Mouse (Mus musculus) liver, embryonic 12.5 days (tissue): ENCODE measurements at regions not wholly inside any gene's neighbourhood (a gene's known extent, or its start where the extent isn't known, plus 50 kb on each side); places are given as distances from the start of the nearest gene placed in this dataset.

Experiments used
- ATAC-seq: fragments of 200-750 bp; cut with Nextera tagmentation; 2 replicates; pipeline ENCODE4 v1.8.0; 2017; ENCODE audit warnings: moderate number of reproducible peaks, mild to moderate bottlenecking, moderate library complexity
- H3K27ac ChIP-seq: fragments of 300-500 bp; sonication (generic); 2 replicates; pipeline ENCODE4 v1.5.1; 2016; ENCODE audit warnings: mild to moderate bottlenecking
- H3K27me3 ChIP-seq: fragments of 300-500 bp; sonication (generic); replicated peaks from 2 replicates; pipeline ENCODE4 v1.6.1; 2016; ENCODE audit warnings: mild to moderate bottlenecking, moderate library complexity
- H3K36me3 ChIP-seq: fragments of 300-500 bp; sonication (generic); 2 replicates; pipeline ENCODE4 v1.6.1; 2016; ENCODE audit warnings: mild to moderate bottlenecking, moderate library complexity
- H3K4me1 ChIP-seq: fragments of 300-500 bp; sonication (generic); 2 replicates; pipeline ENCODE4 v1.6.1; 2016
- H3K4me2 ChIP-seq: fragments of 300-500 bp; sonication (generic); 2 replicates; pipeline ENCODE4 v1.6.1; 2016; ENCODE audit warnings: mild to moderate bottlenecking, moderate library complexity
- H3K4me3 ChIP-seq: fragments of 300-500 bp; sonication (generic); 2 replicates; pipeline ENCODE4 v1.5.1; 2016; ENCODE audit warnings: mild to moderate bottlenecking, moderate library complexity
- H3K9ac ChIP-seq: fragments of 300-500 bp; sonication (generic); 2 replicates; pipeline ENCODE4 v1.6.1; 2016; ENCODE audit warnings: mild to moderate bottlenecking, moderate library complexity
- H3K9me3 ChIP-seq: fragments of 300-500 bp; sonication (generic); replicated peaks from 2 replicates; pipeline ENCODE4 v1.6.1; 2016; ENCODE audit warnings: mild to moderate bottlenecking, moderate library complexity
- WGBS: fragments of 180-500 bp; shearing (Covaris S2); methylation state at CpG from one replicate; pipeline ENCODE4 v1.1.7; 2016; ENCODE audit not compliant: insufficient replicate concordance; 5-methylcytosine and 5-hydroxymethylcytosine counted together

DNA sequence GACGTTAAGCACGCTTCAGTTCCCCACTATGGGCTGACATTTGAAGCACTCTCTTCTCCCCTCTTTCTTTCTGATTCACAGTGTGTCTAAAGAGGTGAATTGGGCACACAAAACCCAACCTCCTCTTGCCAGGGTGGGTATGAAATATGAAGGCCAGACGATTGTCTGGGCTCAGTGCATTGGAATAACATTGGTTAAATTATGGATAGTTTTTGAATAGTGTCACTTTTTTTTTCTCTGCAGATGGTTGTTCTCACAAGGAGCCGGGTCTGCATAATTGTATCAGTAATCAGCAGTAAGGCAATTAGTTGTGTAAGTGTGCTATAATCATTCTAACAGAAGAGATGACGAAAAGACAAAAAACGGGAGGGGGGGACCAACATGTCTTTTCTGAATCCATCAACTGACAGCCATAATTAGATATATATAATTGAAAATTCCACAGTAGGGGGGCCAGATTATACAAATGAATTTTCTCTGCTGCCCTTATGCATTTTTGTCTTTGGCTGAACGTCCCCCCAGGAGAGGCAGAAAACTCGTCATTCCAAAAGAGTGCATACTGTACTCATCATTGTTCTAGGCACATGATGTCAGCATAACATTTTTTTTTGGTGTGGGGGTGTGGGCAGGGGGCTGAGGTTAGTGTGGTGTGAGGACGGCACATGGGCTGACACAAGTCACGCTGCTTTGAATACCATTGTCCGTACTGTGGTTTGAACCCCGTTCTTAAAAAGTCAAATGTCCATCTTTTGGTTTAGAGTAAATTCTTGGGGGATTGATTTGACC is 280.7 kb upstream of the Sall1 start:
- no peak overlapping the region for H3K4me2 ChIP-seq
- H3K27me3 ChIP-seq = no peaks in the 10 kb centered on the region
- WGBS = 61% methylated on average over 12 of the region's 12 CpGs
- H3K9ac ChIP-seq = no peak overlapping the region
- H3K4me1 ChIP-seq = no peaks in the 10 kb centered on the region
- ATAC-seq = no peak
- no peaks in the 10 kb centered on the region for H3K9me3 ChIP-seq
- no peak overlapping the region for H3K4me3 ChIP-seq
- H3K27ac ChIP-seq = no peak overlapping the region
- H3K36me3 ChIP-seq = no peaks in the 10 kb centered on the region

- H3K36me3 ChIP-seq = no peaks in the 10 kb centered on the region
- no peak overlapping the region; the same call in 1 of the 2 replicates for H3K27ac ChIP-seq
- H3K9me3 ChIP-seq = no peaks in the 10 kb centered on the region
- ATAC-seq = peak; percentile 49; the same call in 1 of the 2 replicates
- no peak overlapping the region for H3K9ac ChIP-seq
- WGBS = 31% methylated on average over 18 of the region's 18 CpGs
- H3K4me3 ChIP-seq = no peak overlapping the region
- H3K27me3 ChIP-seq = no peaks in the 10 kb centered on the region
- no peaks in the 10 kb centered on the region for H3K4me1 ChIP-seq
- H3K4me2 ChIP-seq = peak overlapping the region; percentile 37
These were observed 273.7 kb upstream of the Sall1 start for GRCm38 (mm10) chr8:89317514-89318289.

- H3K27ac ChIP-seq = no peak overlapping the region
- no peaks in the 10 kb centered on the region for H3K27me3 ChIP-seq
- no peaks in the 10 kb centered on the region for H3K9me3 ChIP-seq
- no peak for ATAC-seq
- WGBS = 53% methylated on average over 12 of the region's 12 CpGs
- no peaks in the 10 kb centered on the region for H3K4me1 ChIP-seq
- no peaks in the 10 kb centered on the region for H3K36me3 ChIP-seq
- H3K4me2 ChIP-seq = no peak overlapping the region
- no peak overlapping the region for H3K4me3 ChIP-seq
- H3K9ac ChIP-seq = no peak overlapping the region
These were observed 272.7 kb upstream of the Sall1 start for GRCm38 (mm10) chr8:89316566-89317175.

GRCm38 (mm10) chr8:89314907-89315306 is 270.9 kb upstream of the Sall1 start:
- Histone ChIP-seq H3K4me2 (no peak overlapping the region), H3K27me3 (no peaks in the 10 kb centered on the region), H3K4me3 (no peak overlapping the region), H3K27ac (no peak overlapping the region), H3K36me3 (no peaks in the 10 kb centered on the region), H3K9me3 (no peaks in the 10 kb centered on the region), H3K4me1 (no peaks in the 10 kb centered on the region), H3K9ac (no peak overlapping the region)
- WGBS = 61% methylated on average over 3 of the region's 3 CpGs
- ATAC-seq = no peak

DNA sequence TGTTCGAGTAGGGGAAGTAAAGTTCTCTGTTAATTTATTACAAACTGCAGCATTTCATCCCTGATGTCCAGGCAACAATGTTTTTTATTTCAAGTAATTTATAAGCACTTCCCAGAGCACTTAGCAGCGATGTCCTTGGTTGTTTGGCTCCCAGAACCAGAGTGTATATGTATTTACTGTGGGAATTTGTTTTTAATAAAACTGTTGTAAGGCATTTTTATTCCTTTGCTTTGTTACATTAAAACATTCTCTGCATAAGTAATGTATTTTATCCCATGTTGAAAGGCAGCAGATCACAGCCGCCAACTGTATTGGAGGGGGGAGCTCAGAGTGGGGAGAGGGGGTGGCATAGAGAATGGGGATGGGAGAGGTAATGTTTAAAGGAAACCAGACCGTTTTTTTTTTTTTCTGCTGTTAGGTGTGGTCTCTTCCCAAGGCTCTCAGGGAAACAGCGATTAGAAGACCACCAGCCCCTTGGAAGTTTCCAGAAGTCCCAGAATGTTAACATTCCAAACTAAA is 266.8 kb upstream of the Sall1 start:
- no peaks in the 10 kb centered on the region for H3K4me1 ChIP-seq
- H3K9me3 ChIP-seq = no peaks in the 10 kb centered on the region
- no peak overlapping the region for H3K27ac ChIP-seq
- no peak overlapping the region for H3K4me3 ChIP-seq
- no peak overlapping the region for H3K9ac ChIP-seq
- ATAC-seq = no peak
- H3K36me3 ChIP-seq = no peaks in the 10 kb centered on the region
- H3K27me3 ChIP-seq = no peaks in the 10 kb centered on the region
- WGBS = 64% methylated on average over 5 of the region's 5 CpGs
- no peak overlapping the region for H3K4me2 ChIP-seq

DNA sequence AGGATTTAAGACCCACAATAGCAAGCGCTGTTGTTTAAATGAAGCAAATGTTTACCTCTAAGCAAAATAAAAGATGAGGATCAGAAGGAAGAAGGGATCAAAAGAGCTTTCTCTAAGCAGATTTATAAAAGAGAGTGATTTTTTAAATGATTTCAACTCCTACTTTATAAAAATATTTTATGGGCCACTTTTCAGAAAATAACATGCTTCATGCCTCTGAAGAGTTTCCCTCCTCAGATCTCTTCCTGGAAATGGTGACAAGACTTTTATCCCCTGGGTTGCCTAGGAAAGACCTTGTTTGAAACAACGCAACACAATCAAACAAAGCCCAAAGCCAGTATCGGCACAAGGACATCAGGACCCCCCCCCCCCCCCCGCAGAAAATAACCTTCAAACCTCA is 265.6 kb upstream of the Sall1 start:
- no peaks in the 10 kb centered on the region for H3K9me3 ChIP-seq
- no peaks in the 10 kb centered on the region for H3K36me3 ChIP-seq
- H3K27ac ChIP-seq = no peak overlapping the region
- H3K4me1 ChIP-seq = no peaks in the 10 kb centered on the region
- no peak overlapping the region for H3K4me2 ChIP-seq
- H3K27me3 ChIP-seq = no peaks in the 10 kb centered on the region
- no peak overlapping the region for H3K4me3 ChIP-seq
- H3K9ac ChIP-seq = no peak overlapping the region
- no peak for ATAC-seq
- WGBS = 30% methylated on average over 4 of the region's 4 CpGs

DNA sequence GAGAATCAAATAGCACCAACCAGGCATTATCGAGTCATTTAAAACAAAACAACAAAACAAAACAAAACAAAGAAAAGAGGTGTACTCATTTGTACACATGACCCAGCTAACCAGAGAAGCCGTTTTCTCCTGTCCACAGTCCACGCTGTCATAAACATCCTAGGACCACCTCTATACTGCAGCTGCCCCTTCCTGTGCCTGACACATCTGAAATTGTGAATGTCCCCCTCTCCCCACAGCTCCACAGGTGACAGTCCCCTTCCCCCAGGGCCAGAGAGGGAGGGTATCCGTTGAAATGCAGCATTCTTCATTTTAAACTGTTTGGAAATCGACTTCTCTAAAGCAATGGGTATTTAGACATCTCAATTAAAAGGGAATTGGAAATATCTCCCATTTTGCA is 265.0 kb upstream of the Sall1 start:
- Histone ChIP-seq H3K27ac (no peak overlapping the region), H3K27me3 (no peaks in the 10 kb centered on the region), H3K36me3 (no peaks in the 10 kb centered on the region), H3K4me1 (no peaks in the 10 kb centered on the region), H3K4me3 (no peak overlapping the region), H3K9ac (no peak overlapping the region), H3K4me2 (no peak overlapping the region), H3K9me3 (no peaks in the 10 kb centered on the region)
- WGBS = 49% methylated on average over 5 of the region's 5 CpGs
- ATAC-seq = no peak

DNA sequence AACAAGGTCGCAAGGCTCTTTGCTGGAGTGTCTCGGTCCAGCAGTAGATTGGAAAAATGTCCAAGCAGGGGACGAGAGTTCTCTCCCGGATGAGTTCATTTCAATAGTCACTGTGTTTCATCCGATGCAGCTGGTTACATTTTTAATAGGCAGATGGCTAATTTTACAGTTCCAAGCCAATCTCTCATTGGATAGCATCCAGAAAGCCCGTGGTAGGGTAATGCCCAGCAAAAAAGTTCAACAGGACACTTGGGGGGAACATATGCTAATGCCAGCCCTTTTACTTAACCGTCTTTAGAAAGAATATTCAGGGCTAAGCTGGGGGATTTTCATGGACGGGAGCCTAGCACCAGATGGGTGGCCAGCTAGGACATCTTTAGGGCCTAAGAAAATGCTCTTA is 264.6 kb upstream of the Sall1 start:
- no peak overlapping the region for H3K4me2 ChIP-seq
- 63% methylated on average over 8 of the region's 8 CpGs for WGBS

DNA sequence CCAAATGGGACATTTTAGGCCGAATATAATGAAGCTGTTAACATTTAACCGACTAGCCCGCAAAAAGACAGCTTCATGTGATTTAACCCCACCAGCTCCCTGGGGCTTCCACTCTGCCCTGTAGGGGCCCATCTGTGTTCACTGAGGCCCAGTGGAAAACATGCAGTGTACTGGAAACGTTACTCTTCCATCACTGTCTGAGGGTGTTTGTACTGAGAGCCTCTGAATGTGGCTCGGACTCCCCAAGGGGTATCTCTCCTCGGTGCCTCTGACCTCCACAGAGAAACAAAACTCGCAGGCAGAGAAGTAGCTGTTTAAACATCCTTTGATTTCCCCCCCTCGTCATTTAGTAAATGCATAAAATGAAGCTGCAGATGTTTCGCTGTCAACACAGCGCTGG is 263.6 kb upstream of the Sall1 start:
- Histone ChIP-seq H3K27ac (no peak overlapping the region), H3K9me3 (no peaks in the 10 kb centered on the region), H3K27me3 (no peaks in the 10 kb centered on the region), H3K4me3 (no peak overlapping the region), H3K9ac (no peak overlapping the region), H3K4me1 (no peaks in the 10 kb centered on the region), H3K36me3 (no peaks in the 10 kb centered on the region), H3K4me2 (no peak overlapping the region)
- no peak for ATAC-seq
- 61% methylated on average over 10 of the region's 10 CpGs for WGBS

More for the DNA sequence above, 264.6 kb upstream of the Sall1 start:
- Histone ChIP-seq H3K4me3 (no peak overlapping the region), H3K9ac (no peak overlapping the region), H3K36me3 (no peaks in the 10 kb centered on the region), H3K27me3 (no peaks in the 10 kb centered on the region), H3K27ac (no peak overlapping the region), H3K4me1 (no peaks in the 10 kb centered on the region), H3K9me3 (no peaks in the 10 kb centered on the region)
- ATAC-seq = no peak

- ATAC-seq = no peak
- no peaks in the 10 kb centered on the region for H3K27me3 ChIP-seq
- H3K4me1 ChIP-seq = no peaks in the 10 kb centered on the region
- no peak overlapping the region for H3K4me3 ChIP-seq
- no peaks in the 10 kb centered on the region for H3K9me3 ChIP-seq
- no peaks in the 10 kb centered on the region for H3K36me3 ChIP-seq
- 66% methylated on average over 4 of the region's 4 CpGs for WGBS
- H3K27ac ChIP-seq = no peak overlapping the region
- no peak overlapping the region for H3K9ac ChIP-seq
- no peak overlapping the region for H3K4me2 ChIP-seq
These were observed 263.1 kb upstream of the Sall1 start for GRCm38 (mm10) chr8:89307085-89307484.

- WGBS = 65% methylated on average over 10 of the region's 10 CpGs
- no peak for ATAC-seq
- H3K4me1 ChIP-seq = no peaks in the 10 kb centered on the region
These were observed 260.2 kb upstream of the Sall1 start for GRCm38 (mm10) chr8:89304116-89304515.

DNA sequence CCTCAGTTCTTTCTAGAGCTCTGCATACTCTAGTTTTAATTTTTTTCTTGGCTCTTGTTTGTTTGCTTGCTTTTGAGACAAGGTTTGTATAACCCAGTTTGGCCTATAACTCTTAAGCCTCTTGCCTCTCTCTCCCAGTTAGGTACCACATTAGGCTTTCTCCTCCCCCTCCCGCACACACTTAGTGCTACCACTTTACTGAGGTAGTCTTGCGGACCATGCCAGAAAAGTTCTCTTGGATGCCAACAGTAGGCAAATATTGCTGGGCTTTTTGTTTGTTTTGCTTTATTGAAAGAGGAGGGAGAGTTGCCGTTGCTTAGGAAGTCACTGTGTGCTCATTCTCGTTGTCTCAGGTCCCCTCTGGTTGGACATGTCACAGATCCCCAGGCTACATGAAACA is 259.4 kb upstream of the Sall1 start:
- no peak for ATAC-seq
- H3K36me3 ChIP-seq = no peaks in the 10 kb centered on the region
- no peaks in the 10 kb centered on the region for H3K9me3 ChIP-seq
- WGBS = 64% methylated on average over 4 of the region's 4 CpGs
- no peaks in the 10 kb centered on the region for H3K4me1 ChIP-seq
- H3K4me2 ChIP-seq = no peak overlapping the region
- no peak overlapping the region for H3K4me3 ChIP-seq
- no peak overlapping the region for H3K9ac ChIP-seq
- no peak overlapping the region for H3K27ac ChIP-seq
- no peaks in the 10 kb centered on the region for H3K27me3 ChIP-seq

More at GRCm38 (mm10) chr8:89304116-89304515, 260.2 kb upstream of the Sall1 start:
- no peak overlapping the region for H3K4me2 ChIP-seq
- no peaks in the 10 kb centered on the region for H3K27me3 ChIP-seq
- no peak overlapping the region for H3K27ac ChIP-seq
- H3K4me3 ChIP-seq = no peak overlapping the region
- no peak overlapping the region for H3K9ac ChIP-seq
- no peaks in the 10 kb centered on the region for H3K9me3 ChIP-seq
- H3K36me3 ChIP-seq = no peaks in the 10 kb centered on the region
